Mouse (Mus musculus): ENCODE measurements around the gene Zbtb33. TPM values are rescaled to one million over a fixed set of nuclear protein-coding genes. Genes with fewer than 3 reads are reported as not detected.
A peak's percentile ranks its signal among the peaks of the same experiment; 100 is the strongest.

The Zbtb33 gene
- total RNA-seq (2012; rRNA removed) (6.5 and 7.0 TPM in 2 replicates), polyA plus RNA-seq (2012; ENCODE audit: insufficient read depth in 1 of 2, insufficient read length in 2 of 2, low read depth in 1 of 2, low replicate concordance in 2 of 2, missing spikeins in 1 of 2) (1 to 10 TPM in 1 of 2 experiments, not detected in 1; 6.6 TPM)

GRCm38 (mm10) chrX:38189552-38190457, at the start of gene Zbtb33:
Gene Zbtb33, plus strand, starts transcription at chrX:38189793.
- peak; percentile 85 for DNase-seq (ENCODE audit: low read depth, low spot score)
- Histone ChIP-seq H3K9ac (ENCODE audit: control insufficient read depth, low read depth, low read length, poor library complexity, severe bottlenecking) (peak within 1 kb of the TSS; percentile 97), H3K9me3 (replicated peaks; ENCODE audit: insufficient read depth, low read length) (no peaks in the 10 kb centered on the region), H3K36me3 (ENCODE audit: control insufficient read depth in 1 of 2, insufficient read depth in 2 of 2, low read length in 2 of 2) (peaks cover 0 to 2% of the 10 kb centered on the region in 2 experiments; a peak in 1 of 4 replicates), H3K79me2 (ENCODE audit: control insufficient read depth, insufficient read depth, low read length, poor library complexity) (peaks cover 15% of the 10 kb centered on the region), H3K27ac (ENCODE audit: control insufficient read depth, low read depth, low read length) (peak within 1 kb of the TSS; percentile 83), H3K4me1 (ENCODE audit: control insufficient read depth in 1 of 2, insufficient read depth in 2 of 2, low read length in 2 of 2) (peaks cover 0 to 2% of the 10 kb centered on the region in 2 experiments; a peak in 1 of 4 replicates), H3K27me3 (ENCODE audit: control insufficient read depth in 1 of 2, insufficient read depth in 2 of 2, low read length in 2 of 2) (no peaks in the 10 kb centered on the region), H3K4me3 (ENCODE audit: control insufficient read depth in 1 of 2, insufficient read depth in 1 of 2, low read depth in 2 of 2, low read length in 2 of 2) (peak within 1 kb of the TSS; percentile 85 to 94)
- TF ChIP-seq SIN3A (IDR thresholded peaks at IDR 0.05; ENCODE audit: low read length) (peak; percentile 68), ZNF384 (IDR thresholded peaks at IDR 0.05; ENCODE audit: low read depth, low read length) (no peak), ZMIZ1 (IDR thresholded peaks at IDR 0.05; ENCODE audit: low read depth, low read length) (0 out of 2 replicates have a peak, but pooled peaks have one; percentile 26), CTCF (IDR thresholded peaks at IDR 0.05 in 2 of 3, conservative IDR thresholded peaks at IDR 0.05 in 1 of 3; ENCODE audit: control insufficient read depth in 1 of 3, insufficient read depth in 1 of 3, low read depth in 2 of 3, low read length in 3 of 3, poor library complexity in 1 of 3, severe bottlenecking in 1 of 3) (peak in 2 of 3 experiments; percentile 63 to 72; a peak in 5 of 6 replicates), ETS1 (IDR thresholded peaks at IDR 0.05; ENCODE audit: low read depth, low read length) (peak; percentile 40; the same call in 1 of the 2 replicates), USF1 (IDR thresholded peaks at IDR 0.05; ENCODE audit: low read depth, low read length) (no peak), MEF2A (IDR thresholded peaks at IDR 0.05; ENCODE audit: extremely low read depth, insufficient replicate concordance, low read depth, low read length, poor library complexity, severe bottlenecking) (no peak), CHD2 (IDR thresholded peaks at IDR 0.05; ENCODE audit: low read length) (no peak), SMC3 (IDR thresholded peaks at IDR 0.05; ENCODE audit: low read depth, low read length) (no peak), NRF1 (IDR thresholded peaks at IDR 0.05; ENCODE audit: insufficient read depth, low read depth, low read length, poor library complexity, severe bottlenecking) (no peak), E2F4 (IDR thresholded peaks at IDR 0.05; ENCODE audit: borderline replicate concordance, low read depth, low read length) (no peak), KAT2A (conservative IDR thresholded peaks at IDR 0.05; ENCODE audit: low read depth, low read length) (peak; percentile 48; the same call in 1 of the 2 replicates), POLR2A (IDR thresholded peaks at IDR 0.05; ENCODE audit: control insufficient read depth in 1 of 2, insufficient read depth in 1 of 2, low read depth in 1 of 2, low read length in 2 of 2, poor library complexity in 1 of 2) (peak; percentile 36 to 49; a peak in 2 of 4 replicates), TCF12 (IDR thresholded peaks at IDR 0.05; ENCODE audit: low read depth, low read length) (0 out of 2 replicates have a peak, but pooled peaks have one; percentile 6), NELFE (IDR thresholded peaks at IDR 0.05; ENCODE audit: low read depth, low read length) (peak; percentile 22), MAZ (IDR thresholded peaks at IDR 0.05; ENCODE audit: low read depth, low read length) (no peak), ELF1 (IDR thresholded peaks at IDR 0.05; ENCODE audit: low read depth, low read length) (peak; percentile 72), HCFC1 (IDR thresholded peaks at IDR 0.05; ENCODE audit: low read depth, low read length) (peak; percentile 80), MXI1 (IDR thresholded peaks at IDR 0.05; ENCODE audit: low read depth, low read length) (peak; percentile 36; the same call in 1 of the 2 replicates), MAFK (IDR thresholded peaks at IDR 0.05; ENCODE audit: borderline replicate concordance, low read depth, low read length) (no peak)
